Mouse (Mus musculus) limb, embryonic 15.5 days (tissue): Measurements from ENCODE around the gene Wnt10b. TPM values are rescaled to one million over a fixed set of nuclear protein-coding genes. Genes with fewer than 3 reads are reported as not detected.

Source experiments
- ATAC-seq: fragments of 200-750 bp; cut with Nextera tagmentation; 2 replicates; pipeline ENCODE4 v1.8.0; 2017; ENCODE audit warnings: low read depth, moderate TSS enrichment; ENCODE audit not compliant: insufficient number of reproducible peaks, low FRiP score, low TSS enrichment
- H3K27ac ChIP-seq: fragments of 300-500 bp; sonication (generic); 2 replicates; pipeline ENCODE4 v1.5.1; 2015; ENCODE audit warnings: moderate library complexity, mild to moderate bottlenecking, inconsistent platforms
- H3K27me3 ChIP-seq: fragments of 300-500 bp; sonication (generic); 2 replicates; pipeline ENCODE4 v1.6.1; 2015; ENCODE audit warnings: inconsistent platforms
- H3K36me3 ChIP-seq: fragments of 300-500 bp; sonication (generic); 2 replicates; pipeline ENCODE4 v1.6.1; 2015; ENCODE audit warnings: inconsistent platforms
- H3K4me1 ChIP-seq: fragments of 300-500 bp; sonication (generic); 2 replicates; pipeline ENCODE4 v1.6.1; 2015; ENCODE audit warnings: inconsistent platforms
- H3K4me2 ChIP-seq: fragments of 300-500 bp; sonication (generic); 2 replicates; pipeline ENCODE4 v1.6.1; 2015; ENCODE audit warnings: mild to moderate bottlenecking, inconsistent platforms
- H3K4me3 ChIP-seq: fragments of 300-500 bp; sonication (generic); 2 replicates; pipeline ENCODE4 v1.5.1; 2015; ENCODE audit warnings: mild to moderate bottlenecking, inconsistent platforms
- H3K9ac ChIP-seq: fragments of 300-500 bp; sonication (generic); 2 replicates; pipeline ENCODE4 v1.6.1; 2015; ENCODE audit warnings: inconsistent platforms
- H3K9me3 ChIP-seq: fragments of 300-500 bp; sonication (generic); 2 replicates; pipeline ENCODE4 v1.6.1; 2016; ENCODE audit warnings: inconsistent platforms
- WGBS: fragments of 180-500 bp; shearing (Covaris S2); methylation state at CpG from one replicate; pipeline ENCODE4 v1.1.7; 2015; 5-methylcytosine and 5-hydroxymethylcytosine counted together
- polyA plus RNA-seq: library from polyadenylated mRNA; unstranded; fragments of >200 nt; fragmentation: Nextera tagmentation; extraction: Ambion mirVana; gene quantifications from 2 replicates; pipeline ENCODE4 v1.2.1, GENCODE M21; 2015

Gene Wnt10b
- polyA plus RNA-seq, 1 experiment from 2014 or later: 7.0 TPM

DNA sequence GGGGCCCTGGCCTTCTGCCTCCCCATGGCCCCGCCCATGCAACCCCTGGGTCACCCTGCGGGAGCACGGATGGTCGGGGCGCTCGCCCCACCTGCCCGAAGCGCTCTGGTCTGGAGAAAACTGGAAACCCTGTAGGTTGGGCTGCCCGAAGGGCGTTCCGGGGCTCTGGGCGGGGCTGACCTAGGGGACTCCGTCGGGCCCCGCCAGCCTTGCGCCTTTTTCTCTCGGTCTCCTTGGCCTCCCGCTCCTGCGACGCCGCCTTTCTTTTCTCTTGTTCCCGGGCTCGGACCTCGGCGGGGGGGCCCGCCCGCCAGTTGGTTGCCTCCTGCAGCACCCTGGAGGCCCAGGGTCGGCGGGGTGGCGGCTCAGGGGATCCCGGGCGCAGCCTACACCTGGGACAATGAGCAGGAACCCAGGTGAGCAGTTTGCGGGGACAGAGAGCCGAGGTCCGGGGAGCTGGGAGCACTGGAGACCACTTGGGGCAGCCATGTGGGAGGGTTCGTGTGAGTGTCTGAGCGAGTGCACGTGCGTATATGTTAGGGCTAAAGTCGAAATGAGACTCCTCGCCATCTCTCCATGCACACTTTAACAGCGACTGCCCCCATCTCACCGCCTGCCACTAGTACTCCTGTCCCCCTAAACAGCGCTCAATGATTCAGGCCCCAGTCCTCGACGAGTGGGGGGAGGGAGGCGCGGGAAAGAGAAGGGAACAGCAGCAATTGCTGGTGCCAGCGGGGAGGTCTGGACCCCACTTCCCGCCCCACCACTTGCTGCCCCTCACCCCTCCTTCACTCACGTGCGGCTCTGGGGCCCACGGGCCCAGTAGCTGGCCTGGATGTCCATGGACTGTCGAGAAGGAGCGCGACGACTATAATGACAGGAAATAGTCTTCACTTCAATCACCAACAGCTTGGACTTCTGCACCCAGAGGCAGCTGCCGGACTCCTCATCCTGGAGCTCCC is 29.1 kb upstream of the Wnt10b start:
- H3K4me2 ChIP-seq: peak overlapping the region; percentile 73
- ATAC-seq: no peak
- peaks cover 42% of the 10 kb centered on the region for H3K4me1 ChIP-seq
- under 1% methylated on average over 57 of the region's 58 CpGs for WGBS
- H3K36me3 ChIP-seq: peaks cover 15% of the 10 kb centered on the region; the same call in 1 of the 2 replicates
- no peaks in the 10 kb centered on the region for H3K9me3 ChIP-seq
- H3K9ac ChIP-seq: peak overlapping the region; percentile 20; the same call in 1 of the 2 replicates
- H3K27ac ChIP-seq: no peak overlapping the region
- H3K4me3 ChIP-seq: peak overlapping the region; percentile 45
- peaks cover 93% of the 10 kb centered on the region for H3K27me3 ChIP-seq

DNA sequence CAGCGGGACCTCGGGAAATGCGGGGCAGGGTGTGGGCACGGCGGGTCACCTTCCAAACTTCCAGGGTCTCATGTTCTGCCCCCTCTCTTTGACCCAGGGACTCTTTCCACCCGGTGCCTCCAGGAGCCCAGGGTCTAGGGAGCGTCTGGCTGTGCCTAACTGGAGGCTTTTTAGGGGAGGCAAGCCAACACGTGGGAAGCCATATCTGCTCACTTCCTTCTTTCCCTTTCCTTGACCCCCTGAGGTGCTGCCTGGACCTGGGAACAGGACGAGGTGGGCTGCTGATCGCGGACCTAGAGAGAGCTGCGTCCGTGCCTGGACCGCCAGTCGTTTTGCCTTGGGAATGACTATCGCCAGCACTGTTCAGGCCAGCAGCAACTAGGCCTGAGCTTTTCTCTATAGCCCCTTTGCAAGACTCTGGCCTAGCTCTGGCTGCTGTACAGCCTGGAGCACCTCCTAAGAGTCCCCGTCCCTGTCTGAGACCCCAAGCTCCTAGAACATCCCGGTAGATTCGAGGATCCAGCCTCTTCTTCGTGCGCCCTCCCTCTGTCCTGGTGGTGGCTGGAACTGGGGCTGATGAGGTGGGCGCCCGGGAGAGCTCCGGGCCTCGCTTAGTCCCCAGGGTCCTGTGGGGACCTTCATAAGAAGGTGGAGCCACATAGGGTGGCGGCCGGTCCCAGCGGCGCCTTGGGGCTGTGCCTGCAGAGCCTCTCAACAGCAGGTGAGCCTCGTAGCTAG is 28.3 kb upstream of the Wnt10b start:
- ATAC-seq: no peak
- H3K36me3 ChIP-seq: peaks cover 7% of the 10 kb centered on the region; the same call in 1 of the 2 replicates
- no peaks in the 10 kb centered on the region for H3K9me3 ChIP-seq
- H3K27me3 ChIP-seq: peaks cover 100% of the 10 kb centered on the region
- WGBS: 15% methylated on average over 30 of the region's 30 CpGs
- H3K4me3 ChIP-seq: peak overlapping the region; percentile 45
- H3K9ac ChIP-seq: no peak overlapping the region
- peaks cover 42% of the 10 kb centered on the region for H3K4me1 ChIP-seq
- peak overlapping the region; percentile 89 for H3K4me2 ChIP-seq
- no peak overlapping the region for H3K27ac ChIP-seq

DNA sequence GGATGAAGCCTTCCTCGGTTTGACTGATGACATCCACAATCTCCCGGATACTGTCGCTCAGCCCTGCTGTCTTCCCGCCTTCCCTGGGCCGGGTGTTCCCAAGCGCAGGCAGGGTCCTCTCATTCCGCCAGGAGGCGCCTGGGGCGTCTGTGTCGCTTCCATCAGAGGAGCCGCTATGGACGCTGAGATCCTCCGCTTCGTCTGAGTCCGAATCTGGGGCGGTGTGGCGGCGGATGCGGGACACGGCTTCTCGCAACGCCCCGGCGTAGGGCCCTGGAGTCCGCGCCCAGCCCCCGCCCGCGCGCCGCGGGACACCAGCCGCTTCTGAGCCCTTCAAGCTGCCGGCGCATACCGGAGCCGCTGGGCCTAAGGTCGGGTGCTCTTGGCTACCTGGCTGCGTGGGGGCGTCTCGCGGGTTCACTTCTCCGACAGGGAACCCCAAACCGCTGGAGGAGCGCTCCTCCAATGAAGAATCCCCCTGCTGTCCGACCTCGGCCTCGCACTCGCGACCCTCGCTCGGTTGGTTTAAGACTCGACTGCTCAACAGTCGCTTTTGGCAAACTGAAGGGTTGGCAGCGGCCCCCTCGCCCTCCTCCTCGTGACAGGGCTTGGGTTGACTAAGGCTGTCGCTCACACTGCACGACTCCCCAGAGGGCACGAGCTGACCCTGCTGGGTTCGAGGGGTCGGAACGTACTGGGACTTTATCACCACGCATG is 27.5 kb upstream of the Wnt10b start:
- Histone ChIP-seq H3K36me3 (no peaks in the 10 kb centered on the region), H3K27ac (no peak overlapping the region), H3K4me1 (peaks cover 42% of the 10 kb centered on the region), H3K4me2 (peak overlapping the region; percentile 89), H3K27me3 (peaks cover 100% of the 10 kb centered on the region), H3K4me3 (peak overlapping the region; percentile 45), H3K9ac (peak overlapping the region; percentile 31), H3K9me3 (no peaks in the 10 kb centered on the region)
- ATAC-seq: no peak
- under 1% methylated on average over 64 of the region's 64 CpGs for WGBS

DNA sequence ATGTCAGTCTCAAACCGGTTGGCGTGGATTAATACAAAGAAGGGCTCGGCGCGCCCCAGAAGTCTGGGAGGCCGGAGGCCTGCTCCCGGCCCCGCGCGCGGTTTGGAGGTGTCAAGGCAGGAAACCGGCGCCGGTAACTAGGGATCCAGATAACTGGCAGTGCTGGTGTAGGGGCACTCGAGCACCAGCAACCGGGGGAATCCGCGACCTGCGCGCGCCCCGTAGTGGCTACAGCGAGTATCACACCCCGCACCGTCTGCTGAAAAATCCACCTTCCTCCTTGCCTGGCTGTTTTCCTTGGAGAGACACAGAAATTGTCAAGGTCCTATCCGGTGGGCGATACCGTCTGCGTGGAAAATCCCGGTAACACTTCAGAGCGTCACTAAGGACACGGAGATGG is 26.1 kb upstream of the Wnt10b start:
- WGBS: under 1% methylated on average over 32 of the region's 32 CpGs
- H3K9me3 ChIP-seq: no peaks in the 10 kb centered on the region
- peaks cover 42% of the 10 kb centered on the region for H3K4me1 ChIP-seq

DNA sequence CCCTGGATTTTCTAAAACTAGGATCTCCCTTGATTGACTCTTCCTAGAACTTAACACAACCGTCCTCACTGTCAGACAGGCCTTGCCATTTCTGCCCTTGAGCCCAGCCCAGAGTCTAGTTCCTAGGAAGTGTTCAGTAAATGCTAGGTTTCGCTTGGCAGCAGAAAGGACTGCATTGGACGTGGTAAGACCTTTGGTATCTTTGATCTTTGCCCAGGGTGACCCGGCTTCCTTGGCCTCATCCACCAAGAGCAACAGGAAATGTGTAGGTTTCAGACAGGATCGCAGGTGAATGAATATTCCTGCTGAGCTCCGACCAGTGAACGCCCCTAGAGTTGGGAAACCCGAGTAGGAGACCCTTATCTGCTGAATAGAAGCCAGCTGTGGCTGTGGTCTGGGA is 25.0 kb upstream of the Wnt10b start:
- H3K27me3 ChIP-seq: peaks cover 100% of the 10 kb centered on the region
- WGBS: 6% methylated on average over 8 of the region's 8 CpGs
- H3K27ac ChIP-seq: no peak overlapping the region
- no peaks in the 10 kb centered on the region for H3K36me3 ChIP-seq
- H3K9ac ChIP-seq: no peak overlapping the region
- no peak overlapping the region for H3K4me2 ChIP-seq
- no peak for ATAC-seq
- no peaks in the 10 kb centered on the region for H3K9me3 ChIP-seq
- H3K4me1 ChIP-seq: peaks cover 36% of the 10 kb centered on the region
- no peak overlapping the region for H3K4me3 ChIP-seq

More for the DNA sequence above, 26.1 kb upstream of the Wnt10b start:
- peaks cover 100% of the 10 kb centered on the region for H3K27me3 ChIP-seq
- peak overlapping the region; percentile 37 for H3K4me2 ChIP-seq
- no peak for ATAC-seq
- H3K9ac ChIP-seq: no peak overlapping the region
- no peak overlapping the region for H3K27ac ChIP-seq
- no peaks in the 10 kb centered on the region for H3K36me3 ChIP-seq
- H3K4me3 ChIP-seq: peak overlapping the region; percentile 22

DNA sequence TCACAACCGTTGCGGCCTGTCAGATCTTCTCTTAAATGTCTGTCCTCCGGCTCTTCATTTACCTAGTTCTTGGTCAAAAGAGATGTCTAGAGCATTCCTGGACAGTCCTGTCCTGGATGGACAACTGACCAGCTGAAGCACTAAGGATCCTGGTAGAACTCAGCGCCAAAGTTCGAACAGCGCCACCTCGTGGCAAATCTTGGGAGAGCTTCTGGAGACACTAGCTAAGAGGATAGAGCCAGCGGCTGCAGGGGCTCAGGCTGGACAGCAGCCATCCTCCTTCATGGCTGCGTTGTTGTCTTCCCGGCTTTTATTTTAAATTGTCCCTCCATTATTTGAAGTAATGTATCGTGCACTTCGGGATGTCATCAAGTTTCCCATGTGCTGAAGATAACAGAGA is 21.4 kb upstream of the Wnt10b start:
- no peak overlapping the region for H3K9ac ChIP-seq
- H3K36me3 ChIP-seq: no peaks in the 10 kb centered on the region
- no peak overlapping the region for H3K27ac ChIP-seq
- H3K4me1 ChIP-seq: peaks cover 14% of the 10 kb centered on the region
- no peak overlapping the region for H3K4me3 ChIP-seq
- no peak overlapping the region for H3K4me2 ChIP-seq
- WGBS: 13% methylated on average over 12 of the region's 12 CpGs
- peaks cover 99% of the 10 kb centered on the region for H3K27me3 ChIP-seq
- ATAC-seq: no peak
- no peaks in the 10 kb centered on the region for H3K9me3 ChIP-seq

DNA sequence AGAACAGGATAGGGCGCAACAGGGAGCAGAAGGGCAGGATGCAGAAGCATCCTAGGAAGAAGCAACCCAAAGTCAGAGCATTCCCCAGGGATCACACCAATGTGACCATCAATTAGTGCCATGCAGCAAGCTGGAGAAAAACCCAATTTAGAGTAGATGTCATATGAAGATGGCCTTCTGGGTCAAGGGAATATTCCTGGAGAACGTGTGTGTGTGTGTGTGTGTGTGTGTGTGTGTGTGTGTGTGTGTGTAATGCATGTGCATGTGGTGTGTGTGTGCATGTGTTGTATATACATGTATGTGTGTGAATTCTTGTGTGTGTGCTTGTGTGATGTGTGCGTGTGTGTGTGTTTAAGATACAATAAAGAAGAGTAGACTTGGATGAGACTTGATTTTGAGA is 21.0 kb upstream of the Wnt10b start:
- Histone ChIP-seq H3K4me2 (no peak overlapping the region), H3K27ac (no peak overlapping the region), H3K36me3 (no peaks in the 10 kb centered on the region), H3K4me1 (peaks cover 12% of the 10 kb centered on the region), H3K9ac (no peak overlapping the region), H3K9me3 (no peaks in the 10 kb centered on the region), H3K4me3 (no peak overlapping the region), H3K27me3 (peaks cover 99% of the 10 kb centered on the region)
- WGBS: 49% methylated on average over 3 of the region's 3 CpGs
- no peak for ATAC-seq

DNA sequence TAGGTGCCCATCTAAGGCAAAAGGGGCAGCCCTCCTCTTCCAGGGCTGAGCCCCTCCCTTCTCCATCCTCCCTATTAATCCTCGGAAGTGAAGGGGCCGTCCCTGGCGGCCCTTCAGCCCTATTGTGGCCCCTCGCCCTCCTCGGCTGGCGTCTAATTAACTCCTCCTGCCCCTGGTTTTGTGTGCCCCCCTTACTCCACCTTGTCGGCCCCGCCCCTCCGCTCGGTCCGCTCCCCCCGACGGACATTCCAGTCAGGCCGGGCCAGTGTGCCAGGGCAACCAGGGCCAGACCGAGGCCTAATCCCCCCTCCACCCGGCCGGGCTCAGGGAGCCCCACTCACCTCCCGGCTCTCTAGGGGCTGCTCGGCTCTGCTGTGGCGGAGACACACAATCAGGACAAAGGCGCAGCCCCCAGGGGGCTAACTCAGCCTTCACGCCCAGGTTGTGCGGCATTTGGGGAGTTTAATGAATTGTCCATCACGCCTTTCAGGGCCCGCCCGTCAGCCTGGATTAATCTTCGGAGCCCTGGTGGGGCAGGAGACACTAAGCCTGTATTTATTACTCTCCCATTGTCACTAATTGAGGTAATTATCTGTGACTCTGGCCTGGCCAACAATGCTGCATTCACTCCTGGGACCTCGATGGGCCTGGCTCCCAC is 20.0 kb upstream of the Wnt10b start:
- 0 out of 2 replicates have a peak overlapping the region, but pooled peaks have one; percentile 4 for H3K4me3 ChIP-seq
- H3K9ac ChIP-seq: no peak overlapping the region
- peaks cover 99% of the 10 kb centered on the region for H3K27me3 ChIP-seq
- H3K4me2 ChIP-seq: 0 out of 2 replicates have a peak overlapping the region, but pooled peaks have one; percentile 1
- ATAC-seq: no peak
- H3K4me1 ChIP-seq: peaks cover 17% of the 10 kb centered on the region
- WGBS: 3% methylated on average over 28 of the region's 28 CpGs
- no peaks in the 10 kb centered on the region for H3K9me3 ChIP-seq
- no peaks in the 10 kb centered on the region for H3K36me3 ChIP-seq
- no peak overlapping the region for H3K27ac ChIP-seq

DNA sequence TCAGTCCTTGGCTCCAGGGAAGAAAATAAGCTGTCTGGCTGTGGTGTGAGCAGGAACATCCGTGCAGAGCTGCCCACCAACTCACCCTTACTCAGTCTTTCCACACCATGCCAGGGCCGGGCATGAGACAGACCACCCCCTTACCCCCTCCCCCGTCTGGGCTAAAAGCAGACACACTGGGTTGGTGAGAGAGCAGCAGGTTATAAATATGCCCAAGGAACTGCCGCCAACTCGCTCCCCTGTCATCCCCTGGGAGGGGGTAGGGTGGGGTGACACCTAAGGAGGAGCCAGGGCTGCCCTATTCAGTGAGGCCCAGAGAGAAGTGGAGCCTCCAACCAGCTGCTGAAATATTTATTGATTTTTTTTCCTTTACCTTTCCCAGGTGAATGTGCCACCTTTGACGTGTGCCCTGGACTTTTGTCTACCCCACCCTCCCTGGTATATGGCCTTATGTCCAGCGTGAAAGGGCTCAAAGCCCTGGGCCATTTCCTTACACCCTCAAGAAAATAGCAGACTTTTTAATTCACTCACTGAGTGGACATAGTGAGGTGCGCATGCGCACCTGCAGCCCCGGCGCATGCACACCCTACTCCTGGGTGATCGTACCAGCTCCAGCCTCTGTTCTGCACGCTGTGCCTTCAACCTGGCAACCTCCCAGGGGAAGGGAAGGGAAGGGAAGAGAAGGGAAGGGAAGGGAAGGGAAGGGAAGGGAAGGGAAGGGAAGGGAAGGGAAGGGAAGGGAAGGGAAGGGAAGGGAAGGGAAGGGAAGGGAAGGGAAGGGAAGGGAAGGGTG is 19.0 kb upstream of the Wnt10b start:
- H3K4me1 ChIP-seq: peaks cover 26% of the 10 kb centered on the region
- no peaks in the 10 kb centered on the region for H3K9me3 ChIP-seq
- no peaks in the 10 kb centered on the region for H3K36me3 ChIP-seq
- WGBS: 5% methylated on average over 13 of the region's 13 CpGs
- H3K4me3 ChIP-seq: no peak overlapping the region
- ATAC-seq: no peak
- H3K27ac ChIP-seq: no peak overlapping the region
- no peak overlapping the region for H3K4me2 ChIP-seq
- peaks cover 99% of the 10 kb centered on the region for H3K27me3 ChIP-seq
- H3K9ac ChIP-seq: no peak overlapping the region

DNA sequence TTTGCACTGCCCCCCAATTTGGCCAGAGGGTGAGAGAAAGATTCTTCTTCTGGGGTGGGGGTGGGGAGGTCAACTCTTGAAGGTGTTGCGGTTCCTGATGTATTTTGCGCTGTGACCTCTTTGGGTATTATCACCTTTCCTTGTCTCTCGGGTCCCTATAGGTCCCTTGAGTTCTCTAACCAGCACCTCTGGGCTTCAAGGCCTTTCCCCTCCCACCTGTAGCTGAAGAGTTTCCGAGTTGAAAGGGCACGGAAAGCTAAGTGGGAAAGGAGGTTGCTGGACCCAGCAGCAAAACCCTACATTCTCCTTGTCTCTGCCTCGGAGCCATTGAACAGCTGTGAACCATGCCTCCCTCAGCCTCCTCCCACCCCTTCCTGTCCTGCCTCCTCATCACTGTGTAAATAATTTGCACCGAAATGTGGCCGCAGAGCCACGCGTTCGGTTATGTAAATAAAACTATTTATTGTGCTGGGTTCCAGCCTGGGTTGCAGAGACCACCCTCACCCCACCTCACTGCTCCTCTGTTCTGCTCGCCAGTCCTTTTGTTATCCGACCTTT is 15.3 kb upstream of the Wnt10b start:
- Histone ChIP-seq H3K4me1 (peaks cover 52% of the 10 kb centered on the region), H3K27ac (no peak overlapping the region), H3K4me3 (peak overlapping the region; percentile 35; the same call in 1 of the 2 replicates), H3K27me3 (peaks cover 99% of the 10 kb centered on the region), H3K36me3 (no peaks in the 10 kb centered on the region), H3K9me3 (no peaks in the 10 kb centered on the region), H3K4me2 (peak overlapping the region; percentile 52; the same call in 1 of the 2 replicates), H3K9ac (no peak overlapping the region)
- WGBS: 3% methylated on average over 13 of the region's 13 CpGs
- ATAC-seq: no peak
